15 mouse cellular contexts compared by ENCODE assay signal in the genomic region with DNA sequence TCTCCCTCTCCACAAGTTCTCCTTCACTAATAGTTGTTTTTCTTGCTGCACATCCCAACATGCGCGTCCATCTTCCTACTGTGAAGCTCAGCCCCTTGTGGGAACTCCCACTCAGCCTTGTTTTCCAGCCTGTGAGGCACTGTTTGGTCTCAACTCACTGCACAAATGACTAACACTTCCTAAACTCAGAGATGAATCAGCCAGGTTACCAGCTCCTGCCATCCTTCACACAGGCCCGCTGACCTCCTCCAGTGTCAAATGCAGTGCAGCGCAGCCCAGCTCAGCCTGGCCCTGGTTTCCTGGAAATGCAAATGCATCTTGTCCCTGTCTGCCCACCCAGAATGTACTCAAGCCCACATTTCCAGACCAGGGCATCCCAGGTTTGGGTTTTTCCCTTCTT. TPM values are rescaled to one million over a fixed set of nuclear protein-coding genes. Genes with fewer than 3 reads are reported as not detected.
DNase-seq lines count a peak whose midpoint lies in the region; ATAC-seq lines count a peak whose summit lies in the region.
"Had no signal": no experiment of that assay in that cellular context is flagged by ENCODE, and none has a peak within 500 bp of the region (broad histone marks: within the 10 kb centered on the region; RNA-seq: fewer than 3 reads in every experiment).

No protein-coding gene starts in this region.

- no peak for DNase-seq in frontal cortex, postnatal 10 days (ENCODE audit: low spot score in 2 of 2)
- peak; percentile 25 to 32 for DNase-seq in left cerebral cortex, adult 9 months (ENCODE audit: low spot score in 2 of 2)
- DNase-seq in left cerebral cortex, postnatal 4 days = no peak
- peak; percentile 23 for DNase-seq in Muller cell, postnatal 12 days (ENCODE audit: inconsistent ontology term)
- DNase-seq in left cerebral cortex, postnatal 25 days (ENCODE audit: low spot score in 2 of 2) = peak; percentile 18 to 63
- no peak for DNase-seq in urinary bladder, postnatal 36 days (ENCODE audit: low spot score in 2 of 2)
- DNase-seq in lung, postnatal 14 days = no peak
- DNase-seq: kidney, adult 18-20 months; lung, adult 2 months; spleen, adult 18-20 months; thymus, adult 2 months had no signal

- intact Hi-C loops in left cerebral cortex, postnatal 4 days (cut with DNase I) = no loop called here
- intact Hi-C loops in left cerebral cortex, postnatal 25 days (cut with DNase I) = no loop called here

- peak; percentile 60; the same call in 1 of the 2 replicates for ATAC-seq in frontal cortex, adult (ENCODE audit: low TSS enrichment)

RNA-seq across cellular contexts. Expression of a gene that starts 36.6 kb away (rescaled TPM):
- 1 to 10 TPM in 1 of 2 experiments, under 1 TPM in 1; 0.18 to 1.2 TPM for total RNA-seq in left cerebral cortex, postnatal 4 days (2021)
- total RNA-seq in left cerebral cortex, postnatal 25 days (2021) = 1 to 10 TPM in 1 of 2 experiments, not detected in 1; 1.0 TPM

RNA-seq across cellular contexts. Expression of a gene that starts 55.3 kb away (rescaled TPM):
- 1 to 10 TPM; 4.7 to 5.0 TPM for total RNA-seq in left cerebral cortex, postnatal 4 days (2021)
- total RNA-seq in left cerebral cortex, postnatal 25 days (2021) = 10 to 100 TPM; 14.4 to 15.2 TPM

RNA-seq across cellular contexts. Expression of a gene that starts 56.7 kb away (rescaled TPM):
- total RNA-seq in left cerebral cortex, postnatal 4 days (2021) = not detected
- not detected for total RNA-seq in left cerebral cortex, postnatal 25 days (2021)
- total RNA-seq: heart, postnatal 25 days; left cerebral cortex, adult 8-10 months; megakaryocyte-erythroid progenitor cell, adult 5-6 weeks had no signal

Comparison
In these comparisons a context has a peak if more than half of its experiments do, and no peak if none do; other contexts are left out.
1. DNase-seq: peak in left cerebral cortex, adult 9 months (2 of 2), Muller cell, postnatal 12 days (single experiment) and left cerebral cortex, postnatal 25 days (2 of 2); none in frontal cortex, postnatal 10 days (0 of 2), left cerebral cortex, postnatal 4 days (single experiment), urinary bladder, postnatal 36 days (0 of 2) and lung, postnatal 14 days (single experiment).